Mouse (Mus musculus): ENCODE results near the gene Col9a2.

Col9a2 gene

GRCm38 (mm10) chr4:121039331-121040115 is at the start of gene Col9a2:
Gene Col9a2 (plus strand): TSS chr4:121039385.
- DNase-seq (ENCODE audit: low read depth), result no peak

GRCm38 (mm10) chr4:120992284-120992683 is 46.9 kb upstream of the Col9a2 start:
- DNase-seq (ENCODE audit: low read depth), result no peak

- no peak for DNase-seq (ENCODE audit: low read depth)
Measured at GRCm38 (mm10) chr4:120993025-120993424, 46.2 kb upstream of the Col9a2 start.

GRCm38 (mm10) chr4:120995911-120996310 is 43.3 kb upstream of the Col9a2 start:
- no peak for DNase-seq (ENCODE audit: low read depth)

GRCm38 (mm10) chr4:121001042-121001441 is 38.1 kb upstream of the Col9a2 start:
- DNase-seq (ENCODE audit: low read depth), result no peak

GRCm38 (mm10) chr4:121001659-121002058 is 37.5 kb upstream of the Col9a2 start:
- no peak for DNase-seq (ENCODE audit: low read depth)

GRCm38 (mm10) chr4:121002400-121003171 is 36.6 kb upstream of the Col9a2 start:
- DNase-seq (ENCODE audit: low read depth), result no peak

- no peak for DNase-seq (ENCODE audit: low read depth)
Measured at GRCm38 (mm10) chr4:121003611-121004091, 35.5 kb upstream of the Col9a2 start.

GRCm38 (mm10) chr4:121004679-121005078 is 34.5 kb upstream of the Col9a2 start:
- no peak for DNase-seq (ENCODE audit: low read depth)

GRCm38 (mm10) chr4:121007006-121007405 is 32.2 kb upstream of the Col9a2 start:
- no peak for DNase-seq (ENCODE audit: low read depth)

GRCm38 (mm10) chr4:121008071-121008745 is 31.0 kb upstream of the Col9a2 start:
- no peak for DNase-seq (ENCODE audit: low read depth)

GRCm38 (mm10) chr4:121009151-121009550 is 30.0 kb upstream of the Col9a2 start:
- DNase-seq (ENCODE audit: low read depth), result no peak

GRCm38 (mm10) chr4:121010770-121011549 is 28.2 kb upstream of the Col9a2 start:
- DNase-seq (ENCODE audit: low read depth), result no peak

GRCm38 (mm10) chr4:121014594-121015267 is 24.5 kb upstream of the Col9a2 start:
- peak; percentile 66 for DNase-seq (ENCODE audit: low read depth)

GRCm38 (mm10) chr4:121015268-121015659 is 23.9 kb upstream of the Col9a2 start:
- no peak for DNase-seq (ENCODE audit: low read depth)

- no peak for DNase-seq (ENCODE audit: low read depth)
Measured at GRCm38 (mm10) chr4:121016021-121016898, 22.9 kb upstream of the Col9a2 start.

GRCm38 (mm10) chr4:121016928-121017657 is 22.1 kb upstream of the Col9a2 start, which contains the start of gene Smap2:
Gene Smap2 (minus strand): TSS chr4:121017247.
- peak; percentile 95 for DNase-seq (ENCODE audit: low read depth)

GRCm38 (mm10) chr4:121018250-121018649 is 20.9 kb upstream of the Col9a2 start:
- DNase-seq (ENCODE audit: low read depth), result no peak

- no peak for DNase-seq (ENCODE audit: low read depth)
Measured at GRCm38 (mm10) chr4:121020040-121020790, 19.0 kb upstream of the Col9a2 start.

All from c-Kit-positive CD71-negative TER-119-negative erythroid progenitor cells, embryonic 14.5 days (primary cell).